Mouse (Mus musculus): ENCODE measurements around the gene Msgn1.
A peak's percentile ranks its signal among the peaks of the same experiment; 100 is the strongest.

Gene Msgn1

GRCm38 (mm10) chr12:11198551-11198950 is 10.2 kb downstream of the Msgn1 start:
- DNase-seq (ENCODE audit: low spot score), result no peak

- DNase-seq (ENCODE audit: low spot score), result no peak
Measured at GRCm38 (mm10) chr12:11198026-11198425, 10.7 kb downstream of the Msgn1 start.

DNA sequence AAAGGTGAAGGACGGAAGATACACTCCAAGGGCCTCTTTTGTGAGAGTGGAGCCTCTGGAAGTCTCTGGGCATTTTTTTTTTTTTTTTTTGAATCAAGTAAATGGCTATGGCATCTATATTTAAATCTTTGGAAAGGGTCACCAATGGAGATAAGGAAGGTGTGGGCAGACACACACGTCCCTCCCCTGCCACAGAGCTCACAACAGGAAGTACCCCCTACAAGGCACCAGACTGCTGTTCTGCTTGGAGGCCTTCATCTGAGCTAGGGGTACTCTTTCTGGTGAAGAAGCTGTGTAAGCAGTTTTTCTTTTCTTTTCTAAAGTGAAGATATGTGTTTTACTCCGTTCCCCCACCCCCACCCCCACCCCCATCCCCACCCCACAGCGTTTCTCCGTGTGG is 11.9 kb downstream of the Msgn1 start:
- no peak for DNase-seq (ENCODE audit: low spot score)

DNA sequence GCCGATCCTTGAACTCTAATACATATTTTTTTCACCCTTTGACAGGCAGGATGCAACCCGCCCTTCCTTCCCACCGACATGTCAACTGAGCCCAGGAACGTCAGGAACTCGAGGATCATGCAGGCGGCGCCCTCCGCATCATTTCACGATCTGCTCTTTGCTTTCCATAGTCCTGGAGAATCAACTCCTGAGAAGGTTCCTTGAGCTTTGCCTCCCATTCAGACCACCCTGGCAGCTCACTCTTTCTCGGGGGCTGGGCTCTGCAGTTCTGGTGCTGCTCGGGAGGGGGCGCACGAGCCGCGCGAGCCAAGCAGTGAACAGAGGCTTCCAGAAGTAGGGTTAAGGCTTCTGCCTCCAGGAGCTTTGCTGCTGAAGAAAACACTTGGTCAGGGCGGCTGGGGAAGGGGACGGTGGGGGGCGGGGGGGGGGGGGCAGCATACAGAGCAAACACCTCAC is 12.6 kb downstream of the Msgn1 start:
- DNase-seq (ENCODE audit: low spot score), result peak; percentile 66

DNA sequence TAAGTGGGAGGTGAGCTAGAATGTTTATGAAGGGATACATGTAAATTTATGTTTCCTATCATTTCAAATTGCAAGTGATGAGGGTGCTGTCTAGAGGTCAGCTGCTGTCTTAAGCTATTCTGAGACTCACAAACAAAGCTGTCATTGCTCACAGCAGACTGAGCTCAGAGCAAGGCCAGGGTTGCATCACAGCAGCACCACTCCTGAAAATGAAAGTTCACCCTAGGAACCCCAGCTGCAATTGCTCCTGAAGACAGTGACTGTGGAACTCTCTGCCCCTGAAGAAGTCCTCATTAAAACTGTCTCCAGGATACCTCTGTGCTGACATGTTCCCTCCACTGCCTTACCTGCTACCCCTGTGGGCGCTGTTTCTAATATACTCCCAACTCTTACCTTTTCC is 13.7 kb downstream of the Msgn1 start:
- no peak for DNase-seq (ENCODE audit: low spot score)

DNA sequence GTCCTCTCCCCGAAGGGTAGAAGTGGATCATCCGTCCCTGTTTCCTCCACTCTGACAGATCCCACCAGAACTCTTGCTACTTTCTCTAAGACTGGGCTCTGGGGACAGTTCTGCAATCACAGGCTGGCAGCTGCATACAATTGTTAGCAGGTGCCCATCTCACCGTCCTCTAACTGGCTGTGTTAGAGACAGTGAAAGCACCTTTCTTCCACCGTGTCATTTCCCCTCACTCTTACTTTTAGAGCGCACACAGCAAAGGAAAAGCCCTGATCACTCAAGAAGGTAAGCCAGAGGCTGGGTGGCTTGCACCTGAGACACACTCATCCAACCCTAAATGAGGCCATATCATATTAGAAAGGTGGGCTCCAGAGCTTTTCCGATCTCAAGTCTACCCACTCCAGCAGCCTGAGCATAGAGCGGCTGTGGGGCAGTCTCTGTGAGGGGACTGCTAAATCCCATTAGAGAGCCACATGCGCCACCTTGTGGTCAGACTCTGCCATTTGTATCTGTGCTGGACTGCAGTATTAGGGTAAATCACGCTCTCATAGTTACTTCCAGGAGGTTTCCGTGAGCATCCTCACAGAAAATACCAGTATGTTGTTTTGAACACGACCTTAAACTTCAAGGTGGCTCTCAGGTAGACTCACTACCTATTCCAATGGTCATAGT is 30.2 kb downstream of the Msgn1 start:
- peak; percentile 66 for DNase-seq (ENCODE audit: low spot score)

- no peak for DNase-seq (ENCODE audit: low spot score)
Measured at GRCm38 (mm10) chr12:11177408-11178394, 31.1 kb downstream of the Msgn1 start.

- DNase-seq (ENCODE audit: low spot score), result no peak
Measured at GRCm38 (mm10) chr12:11158670-11159069, 50.1 kb downstream of the Msgn1 start.
